Mouse (Mus musculus) adrenal gland, adult 18-20 months (tissue): ENCODE results near the gene Ccser1. TPM values are rescaled to one million over a fixed set of nuclear protein-coding genes. Genes with fewer than 3 reads are reported as not detected.

Experiments
- DNase-seq, 2 experiments: peaks; one replicate each; pipeline ENCODE4 v3.0.0; 2021 to 2022; ENCODE audit warnings: low spot score in 2 of 2
- long read RNA-seq, 2 experiments: library from polyadenylated mRNA; stranded (forward); transcript quantifications; one replicate each; pipeline ENCODE4 v2.0.0; 2021
- total RNA-seq, 2 experiments: library from RNA; stranded (reverse); gene quantifications; 1 replicate in 1 of 2; 2 replicates in 1 of 2; pipeline ENCODE4 v1.2.3; 2021

The Ccser1 gene
- 1 to 10 TPM; 2.1 to 2.7 TPM for total RNA-seq
- long read RNA-seq, experiment 1, partial matches to known transcripts: 0 of 1 reads
- long read RNA-seq, experiment 1, other reads (novel, unspliced or antisense): 1 of 1 reads
- long read RNA-seq, experiment 2, partial matches to known transcripts: 1 of 2 reads
- long read RNA-seq, experiment 2, other reads (novel, unspliced or antisense): 1 of 2 reads

DNA sequence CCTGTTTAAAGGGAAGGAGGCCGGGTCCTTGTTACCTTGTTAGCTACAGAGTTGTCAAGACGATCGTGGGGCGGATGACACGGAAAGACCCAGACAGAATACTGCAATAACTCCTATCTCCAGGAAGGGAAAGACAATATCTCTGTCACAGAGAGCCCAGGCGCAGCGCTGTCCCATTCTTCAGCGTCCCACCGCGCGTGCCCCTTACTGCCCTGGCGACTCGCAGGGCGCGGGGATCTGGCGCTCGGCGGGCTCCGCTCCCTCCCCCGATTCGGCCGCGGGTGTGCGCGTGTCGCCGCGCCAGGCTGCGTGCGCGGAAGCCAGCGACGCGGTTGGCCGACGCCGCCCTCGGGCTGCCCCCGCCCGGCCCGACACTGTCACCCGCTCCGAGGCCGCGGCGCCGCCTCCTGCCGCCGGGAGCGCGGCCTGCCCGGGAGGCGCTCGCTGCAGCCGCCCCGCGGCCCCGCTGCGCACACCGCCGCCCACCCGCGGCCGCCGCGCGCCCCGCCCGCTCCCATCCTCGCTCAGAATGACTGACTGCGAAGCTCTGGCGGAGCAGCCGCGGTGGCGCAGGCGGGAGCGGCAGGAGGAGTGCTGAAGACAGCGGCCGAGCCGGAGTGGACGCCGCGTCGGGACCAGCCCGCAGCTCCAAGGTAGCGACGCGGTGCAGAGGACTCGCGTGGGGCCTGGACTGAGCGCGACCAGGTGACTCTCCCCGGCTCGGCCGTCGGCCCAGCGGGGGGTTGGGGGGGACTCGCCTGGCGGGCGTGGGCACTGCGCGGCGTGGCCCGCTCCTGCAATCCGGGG is at the start of gene Ccser1:
Gene Ccser1 (plus strand): TSS at position 376 of the 807 bp plus-strand sequence.
- peak; percentile 68 to 70 for DNase-seq

DNA sequence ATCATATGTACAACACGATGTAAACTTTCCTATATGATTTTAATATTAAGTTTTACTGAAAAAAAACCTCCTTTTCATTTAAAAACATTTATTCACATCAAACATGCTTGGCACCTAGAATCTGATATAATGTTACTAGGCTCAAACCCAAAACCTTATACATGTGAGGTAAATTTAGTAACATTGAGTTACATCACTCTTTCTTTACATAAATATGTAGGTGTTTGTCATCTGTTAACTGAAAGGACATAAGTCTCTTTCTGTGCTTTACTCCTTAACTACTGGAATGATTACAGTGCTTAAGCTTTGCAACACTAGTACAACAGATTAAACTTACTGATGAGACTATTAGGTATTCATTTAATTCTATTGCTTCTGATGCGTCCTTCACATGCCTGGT is 43.7 kb upstream of the Ccser1 start:
- no peak for DNase-seq

- no peak for DNase-seq
These were observed 37.1 kb upstream of the Ccser1 start for GRCm38 (mm10) chr6:61143031-61143430.

GRCm38 (mm10) chr6:61152924-61153323 is 27.2 kb upstream of the Ccser1 start:
- no peak for DNase-seq

DNA sequence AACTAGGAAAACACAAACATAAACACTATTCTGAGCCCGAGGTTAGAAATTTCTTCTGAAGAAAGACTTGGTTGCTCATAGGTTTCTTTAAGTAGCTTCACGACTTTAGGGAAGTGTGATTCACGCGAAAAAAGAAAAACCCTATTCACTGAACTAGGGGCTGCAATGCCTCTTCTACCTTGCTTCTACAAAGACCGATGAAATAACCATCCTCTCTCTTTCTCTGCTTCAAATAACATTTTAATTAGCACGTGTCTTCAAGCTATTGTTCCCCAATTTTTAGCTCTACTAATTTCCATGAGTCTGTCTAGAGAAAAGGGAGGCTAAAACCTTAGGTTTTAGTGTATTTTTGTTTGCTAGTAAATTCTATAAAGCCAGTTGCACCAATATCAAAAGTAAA is 25.5 kb upstream of the Ccser1 start:
- no peak for DNase-seq

- DNase-seq: no peak
These were observed 25.0 kb upstream of the Ccser1 start for GRCm38 (mm10) chr6:61155059-61155629.

GRCm38 (mm10) chr6:61155718-61156117 is 24.4 kb upstream of the Ccser1 start:
- DNase-seq: no peak

DNA sequence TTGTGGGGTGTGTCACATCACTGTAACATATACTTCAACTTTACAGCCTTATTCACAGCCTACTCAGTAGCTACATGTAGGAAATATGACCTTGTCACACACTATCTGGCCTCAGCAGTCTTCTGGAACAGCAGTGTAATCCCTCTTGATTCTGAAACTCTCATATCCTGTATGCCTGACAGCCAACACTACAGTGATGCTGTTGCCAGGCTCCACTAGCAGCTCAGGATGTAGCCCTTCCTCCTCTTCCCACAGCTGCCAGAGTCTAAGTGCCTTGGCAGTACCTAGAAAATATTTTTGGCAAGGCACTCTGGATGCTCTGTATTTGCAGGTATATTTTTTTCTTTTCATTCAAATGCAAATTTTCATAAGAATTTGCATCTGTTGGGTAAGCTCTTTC is 18.0 kb upstream of the Ccser1 start:
- DNase-seq: no peak

DNA sequence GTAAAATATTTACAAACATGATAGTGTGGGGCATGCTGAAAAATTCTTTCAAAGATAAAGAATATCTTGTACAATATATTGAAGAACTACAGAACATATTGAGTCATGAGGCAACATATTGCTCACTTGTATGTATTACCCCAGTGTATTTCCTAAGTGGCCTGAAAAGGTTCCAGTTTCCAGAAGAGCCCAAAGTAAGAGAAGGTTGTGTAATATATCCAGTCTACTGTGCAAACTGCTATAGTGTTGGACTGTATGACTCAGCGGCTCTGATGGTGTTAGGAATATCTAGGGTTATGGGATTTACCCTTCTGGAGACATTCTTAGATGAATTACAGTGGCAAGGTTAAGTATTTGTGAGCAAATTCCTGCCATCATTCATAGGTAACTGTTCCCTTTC is 13.2 kb upstream of the Ccser1 start:
- no peak for DNase-seq

GRCm38 (mm10) chr6:61176126-61176525 is 4.0 kb upstream of the Ccser1 start:
- DNase-seq: no peak

DNA sequence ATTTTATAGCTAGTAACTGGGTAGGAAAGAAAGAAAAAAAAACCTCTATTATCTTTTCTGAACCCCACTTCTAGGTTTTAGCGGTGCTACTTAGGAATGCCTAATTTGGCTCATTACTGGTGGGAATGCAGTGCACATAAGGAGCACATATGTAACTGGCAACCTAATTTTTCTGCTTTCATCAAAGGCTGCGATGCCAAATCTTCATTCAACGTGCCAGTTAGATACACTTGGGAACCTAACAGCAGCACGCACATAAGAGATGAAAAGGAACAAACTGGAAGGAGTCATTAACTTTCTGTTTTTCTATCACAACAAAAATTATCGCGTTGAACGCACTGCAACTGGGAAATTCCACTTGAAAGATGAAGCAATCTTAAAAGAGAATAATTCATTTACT is 2.6 kb upstream of the Ccser1 start:
- no peak for DNase-seq

GRCm38 (mm10) chr6:61179641-61179948 is 529 bp upstream of the Ccser1 start:
- DNase-seq: no peak

- peak; percentile 8 to 27 for DNase-seq
These were observed 650 bp downstream of the Ccser1 start for GRCm38 (mm10) chr6:61180756-61181191.

DNA sequence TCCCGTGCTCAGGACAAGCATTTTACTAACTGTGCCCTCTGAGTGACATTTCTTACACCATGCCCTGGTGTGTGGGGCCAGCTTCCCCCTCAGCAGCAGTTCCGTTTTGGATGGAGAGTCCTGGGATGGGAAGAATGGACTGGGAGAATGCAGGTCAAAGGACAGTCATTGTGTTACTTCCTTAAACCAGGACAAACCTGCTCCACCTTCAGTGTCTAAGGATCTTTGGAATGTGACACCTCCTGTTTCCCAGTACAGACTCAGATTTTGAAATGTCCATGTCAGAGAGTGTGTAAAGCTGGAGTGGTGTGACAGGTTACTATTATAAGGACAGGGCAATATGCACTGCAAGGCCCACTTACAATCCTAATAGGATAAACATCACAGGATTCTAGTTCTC is 8.9 kb downstream of the Ccser1 start:
- DNase-seq: no peak

- DNase-seq: no peak
These were observed 11.7 kb downstream of the Ccser1 start for GRCm38 (mm10) chr6:61191597-61192386.

DNA sequence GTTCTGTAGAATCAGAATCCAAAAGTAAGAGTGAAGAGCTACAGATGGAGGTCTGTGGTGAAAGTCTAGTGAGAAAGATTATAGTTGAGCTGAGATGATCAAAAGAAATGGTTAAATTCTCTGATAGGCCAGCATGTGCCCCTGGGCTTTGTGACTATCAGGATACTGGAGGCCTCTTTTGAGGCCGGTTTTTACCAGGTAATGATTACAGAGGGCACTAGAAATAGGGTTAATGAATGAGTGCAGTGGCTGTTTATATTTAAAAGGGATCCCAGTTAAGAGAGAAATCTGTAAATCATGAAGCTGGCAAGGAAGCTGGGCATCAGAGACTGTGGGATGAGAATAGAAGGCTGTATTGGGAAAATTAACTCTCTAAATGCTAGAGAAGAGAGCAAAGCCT is 23.2 kb downstream of the Ccser1 start:
- DNase-seq: no peak

GRCm38 (mm10) chr6:61206042-61206441 is 25.9 kb downstream of the Ccser1 start:
- no peak for DNase-seq

GRCm38 (mm10) chr6:61206619-61207018 is 26.5 kb downstream of the Ccser1 start:
- DNase-seq: no peak

DNA sequence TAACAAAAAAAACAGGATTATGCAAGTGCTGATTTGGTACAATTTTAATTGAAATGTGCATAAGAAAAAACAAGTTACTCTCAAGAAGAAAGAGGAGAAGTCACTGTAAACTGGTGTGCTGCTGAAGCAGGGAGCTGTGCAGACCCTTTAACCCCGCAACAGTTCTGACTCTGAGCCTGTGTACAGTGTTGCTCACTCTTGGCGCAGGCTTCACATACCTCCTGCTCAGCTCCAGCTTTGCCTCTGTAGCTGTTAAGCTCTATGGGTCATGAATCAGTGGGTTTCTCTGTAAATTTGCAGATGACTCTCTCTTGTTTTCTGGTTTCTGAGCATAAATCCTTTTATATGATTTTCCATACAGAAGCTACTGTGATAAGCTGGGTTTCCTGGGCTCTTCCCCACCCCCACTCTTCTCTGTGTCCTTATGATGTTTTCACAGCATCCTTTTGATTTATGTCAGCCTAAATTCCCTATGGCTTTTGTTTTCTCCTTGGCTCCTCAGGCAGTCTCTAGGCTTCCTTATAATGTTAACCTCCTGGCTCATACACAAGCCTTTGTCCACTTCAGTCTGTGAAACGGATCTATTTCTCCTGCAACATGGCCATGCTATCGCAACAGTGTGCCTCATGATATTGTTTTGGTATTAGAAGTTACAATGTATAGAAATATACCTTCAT is 30.1 kb downstream of the Ccser1 start:
- no peak for DNase-seq

DNA sequence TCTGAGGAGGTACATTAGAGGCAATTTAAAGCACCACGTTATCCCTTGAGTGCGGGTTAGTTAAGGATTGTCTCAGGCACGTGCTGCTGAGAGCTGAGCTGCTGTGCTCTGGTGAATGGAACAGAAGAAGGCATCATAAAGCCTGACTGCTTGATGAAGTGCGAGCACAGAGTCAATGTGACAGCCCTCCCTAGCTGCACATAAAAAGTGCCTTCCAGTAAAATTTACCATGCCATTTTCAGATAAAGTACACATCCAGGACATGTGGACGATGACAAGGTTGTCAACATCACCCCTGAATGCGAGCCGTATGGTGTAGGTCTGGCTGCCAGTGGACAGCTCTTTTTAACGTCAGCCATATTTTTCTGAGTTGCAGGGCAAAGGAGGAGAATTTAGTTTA is 35.6 kb downstream of the Ccser1 start:
- DNase-seq: no peak

DNA sequence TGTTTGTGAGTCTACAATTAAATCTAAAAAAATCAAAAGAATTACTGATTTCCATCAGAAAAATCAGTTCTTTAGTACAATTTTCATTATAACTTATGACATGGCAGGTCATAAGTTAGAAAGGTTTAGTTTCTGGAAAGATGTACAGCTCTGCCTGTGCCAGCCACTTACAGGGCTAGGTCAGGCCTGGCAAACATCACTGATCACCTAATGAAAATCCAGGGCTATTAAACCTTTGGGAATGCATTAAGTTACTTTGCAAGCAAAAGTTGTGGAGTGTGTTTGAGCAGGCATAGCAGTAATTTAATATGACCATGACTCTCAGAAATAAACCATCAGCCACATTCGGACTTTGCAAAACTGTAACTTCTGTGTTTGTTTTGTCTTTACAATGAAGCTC is 36.4 kb downstream of the Ccser1 start:
- no peak for DNase-seq
